8 mouse cellular contexts compared by ENCODE assay signal in the genomic region with DNA sequence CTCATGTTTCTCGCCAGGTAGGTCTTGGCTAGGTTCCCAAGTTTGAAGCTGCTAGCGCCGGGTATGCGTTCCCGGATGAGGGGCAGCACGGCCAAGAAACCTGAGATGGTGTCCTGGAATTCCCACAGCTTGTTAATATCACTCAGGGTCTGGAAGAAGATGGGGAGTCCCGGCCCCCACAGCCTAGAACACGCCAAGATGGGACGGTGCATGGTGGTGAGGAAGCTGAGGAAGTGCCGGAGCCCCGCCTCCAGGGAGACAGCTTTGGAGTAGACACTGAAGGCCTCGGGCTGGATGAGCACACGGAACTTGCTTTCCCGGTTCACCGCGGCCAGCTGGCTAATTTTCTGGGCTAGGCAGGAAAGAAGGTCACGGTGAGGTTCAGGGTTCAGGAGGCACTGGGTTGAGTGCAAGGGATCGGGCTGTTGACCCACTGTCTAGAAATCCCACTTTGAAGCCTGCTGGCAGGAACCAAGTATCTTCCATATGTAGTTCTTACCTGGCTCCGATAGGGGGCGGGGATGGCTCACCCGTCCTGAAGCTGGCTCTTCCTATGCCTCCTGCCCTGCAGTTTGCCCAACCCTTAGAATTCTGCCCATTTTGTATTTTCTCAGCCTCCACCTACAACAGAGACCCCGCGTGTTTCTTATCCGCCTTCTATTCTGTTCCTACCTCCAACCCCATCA. TPM values are rescaled to one million over a fixed set of nuclear protein-coding genes. Genes with fewer than 3 reads are reported as not detected.
DNase-seq lines count a peak whose midpoint lies in the region; ATAC-seq and TF ChIP-seq lines count a peak whose summit lies in the region.

No protein-coding gene starts in this region.

- TF ChIP-seq CTCF in testis, adult 2 months (IDR thresholded peaks at IDR 0.05; ENCODE audit: control insufficient read depth, insufficient read depth, insufficient replicate concordance, low read depth, low read length), result peak; percentile 74; the same call in 1 of the 2 replicates

- no peaks in the 10 kb centered on the region for H3K27me3 ChIP-seq in testis, adult 2 months (ENCODE audit: control insufficient read depth, insufficient read depth, low read length)

- TF ChIP-seq POLR2A in testis, adult 2 months (IDR thresholded peaks at IDR 0.05; ENCODE audit: control insufficient read depth, low read depth, low read length), result no peak

- peak overlapping the region; percentile 6 for H3K4me3 ChIP-seq in testis, adult 2 months (ENCODE audit: control insufficient read depth, low read depth, low read length)

- peak; percentile 26 for DNase-seq in gastrocnemius, postnatal 14 days
- no peak for DNase-seq in gastrocnemius, postnatal 25 days
- no peak for DNase-seq in testis, postnatal 14 days (ENCODE audit: low spot score)
- DNase-seq in cerebellum, postnatal 14 days, result peak; percentile 70 to 78
- DNase-seq in kidney, postnatal 36 days, result peak; percentile 65 to 81
- DNase-seq in urinary bladder, postnatal 36 days (ENCODE audit: low spot score in 2 of 2), result no peak

- intact Hi-C loops in gastrocnemius, postnatal 14 days (cut with DNase I; ENCODE audit: low total_unique reads), result no loop called here

- H3K4me1 ChIP-seq in testis, adult 2 months (ENCODE audit: control insufficient read depth, insufficient read depth, low read length), result no peaks in the 10 kb centered on the region; the same call in 1 of the 2 replicates

- H3K36me3 ChIP-seq in testis, adult 2 months (ENCODE audit: control insufficient read depth, insufficient read depth, low read length), result no peaks in the 10 kb centered on the region

- peak; percentile 47; the same call in 1 of the 2 replicates for ATAC-seq in neutrophil, adult 5-6 weeks (ENCODE audit: extremely low read depth, insufficient number of reproducible peaks, low FRiP score, poor library complexity, severe bottlenecking)

- H3K27ac ChIP-seq in testis, adult 2 months (ENCODE audit: control insufficient read depth, insufficient read depth, low read depth, low read length), result no peak overlapping the region

RNA-seq across cellular contexts. Expression of a gene that starts 16.2 kb away (rescaled TPM):
- 1 to 10 TPM; 3.1 to 5.8 TPM for total RNA-seq in gastrocnemius, postnatal 14 days (2021)
- 1 to 10 TPM; 4.2 to 4.6 TPM for total RNA-seq in gastrocnemius, postnatal 25 days (2021)
- 5.1 and 5.2 TPM in 2 replicates for polyA plus RNA-seq in testis, adult 2 months (2012; rRNA removed)
- 0.86 and 1.4 TPM in 2 replicates for total RNA-seq in neutrophil, adult 5-6 weeks (2017)

RNA-seq across cellular contexts. Expression of a gene that starts 16.3 kb away (rescaled TPM):
- 10 to 100 TPM; 58.1 to 77.5 TPM for total RNA-seq in gastrocnemius, postnatal 14 days (2021)
- total RNA-seq in gastrocnemius, postnatal 25 days (2021), result 10 to 100 TPM; 29.4 to 35.7 TPM
- polyA plus RNA-seq in testis, adult 2 months (2012; rRNA removed), result 5.6 and 8.4 TPM in 2 replicates
- not detected in 2 replicates for total RNA-seq in neutrophil, adult 5-6 weeks (2017)

RNA-seq across cellular contexts. Expression of a gene that starts 29.2 kb away (rescaled TPM):
- 1 to 10 TPM; 5.2 to 7.5 TPM for total RNA-seq in gastrocnemius, postnatal 14 days (2021)
- 1 to 10 TPM; 3.5 to 4.6 TPM for total RNA-seq in gastrocnemius, postnatal 25 days (2021)
- 1.8 and 2.9 TPM in 2 replicates for polyA plus RNA-seq in testis, adult 2 months (2012; rRNA removed)
- 91.2 and 103 TPM in 2 replicates for total RNA-seq in neutrophil, adult 5-6 weeks (2017)

RNA-seq across cellular contexts. Expression of a gene that starts 32.6 kb away (rescaled TPM):
- total RNA-seq in gastrocnemius, postnatal 14 days (2021), result 1 to 10 TPM; 7.0 to 8.7 TPM
- 1 to 10 TPM; 6.5 to 8.8 TPM for total RNA-seq in gastrocnemius, postnatal 25 days (2021)
- polyA plus RNA-seq in testis, adult 2 months (2012; rRNA removed), result 11.0 and 11.5 TPM in 2 replicates
- 32.3 and 37.6 TPM in 2 replicates for total RNA-seq in neutrophil, adult 5-6 weeks (2017)

Comparison
In these comparisons a context has a peak if more than half of its experiments do, and no peak if none do; other contexts are left out.
1. DNase-seq: peak in gastrocnemius, postnatal 14 days (single experiment), cerebellum, postnatal 14 days (2 of 2) and kidney, postnatal 36 days (2 of 2); none in gastrocnemius, postnatal 25 days (single experiment), testis, postnatal 14 days (single experiment) and urinary bladder, postnatal 36 days (0 of 2).
2. RNA of a gene that starts 16.3 kb away (total RNA-seq): 58.1 to 77.5 TPM in gastrocnemius, postnatal 14 days and 29.4 to 35.7 TPM in gastrocnemius, postnatal 25 days; not detected in neutrophil, adult 5-6 weeks; every median in the first group is over 10 times any median in the second.
3. RNA of a gene that starts 29.2 kb away (total RNA-seq): 91.2 to 103 TPM in neutrophil, adult 5-6 weeks; 5.2 to 7.5 TPM in gastrocnemius, postnatal 14 days and 3.5 to 4.6 TPM in gastrocnemius, postnatal 25 days; every median in the first group is over 10 times any median in the second.